Mouse (Mus musculus): ENCODE measurements around the gene Vmn2r45.
"Not testable (repeated sequence)": the region's sequence is repeated elsewhere in the genome, so short reads cannot be mapped to it uniquely, and the experiment has no call there.

The Vmn2r45 gene

GRCm38 (mm10) chr7:8488975-8489374, at the start of gene Vmn2r45:
Gene Vmn2r45 (minus strand): TSS chr7:8489075.
- not testable (repeated sequence) for DNase-seq (ENCODE audit: low read depth, low spot score)
